Mouse (Mus musculus) adrenal gland, adult 10 weeks (tissue): ENCODE data around the gene Fam162b. TPM values are rescaled to one million over a fixed set of nuclear protein-coding genes. Genes with fewer than 3 reads are reported as not detected.

Experiments used
- polyA plus RNA-seq: library from polyadenylated mRNA; stranded (reverse); fragments of 350-450 nt; fragmentation: Illumina TruSeq; extraction: RNeasy Lipid Tissue Mini Kit (QIAGEN cat#74804); gene quantifications from one replicate; pipeline ENCODE4 v1.2.3, GENCODE M21; 2014; ENCODE audit warnings: low read depth, low replicate concordance

Fam162b gene
- not detected for polyA plus RNA-seq

GRCm38 (mm10) chr10:51590139-51590574, at the start of gene Fam162b:
TSS of gene Fam162b (minus strand) at chr10:51590517.

GRCm38 (mm10) chr10:51631411-51632136, 41.3 kb upstream of the Fam162b start, which contains the start of gene Gprc6a:
TSS of gene Gprc6a (minus strand) at chr10:51631461.

Other genes starting within 250 kb of the Fam162b start
- gene Gm49339, start 109.9 kb downstream of the Fam162b start, polyA plus RNA-seq: not detected
- gene Lilr4b, start 109.9 kb downstream of the Fam162b start, polyA plus RNA-seq: 14.1 TPM
- gene Lilrb4a, start 99.6 kb downstream of the Fam162b start, polyA plus RNA-seq: 35.2 TPM
- gene Gprc6a, start 40.9 kb upstream of the Fam162b start, polyA plus RNA-seq: not detected
- gene Rfx6, start 87.2 kb upstream of the Fam162b start, polyA plus RNA-seq: not detected